Mouse (Mus musculus) hindbrain, embryonic 16.5 days (tissue): ENCODE results near the gene Gm21973. TPM values are rescaled to one million over a fixed set of nuclear protein-coding genes. Genes with fewer than 3 reads are reported as not detected.

Source experiments
- ATAC-seq: fragments of 200-750 bp; cut with Nextera tagmentation; 2 replicates; pipeline ENCODE4 v1.8.0; 2017; ENCODE audit warnings: moderate TSS enrichment, moderate library complexity
- H3K27ac ChIP-seq: fragments of 300-500 bp; sonication (generic); 2 replicates; pipeline ENCODE4 v1.5.1; 2014; ENCODE audit warnings: low read depth, mild to moderate bottlenecking, control low read depth, low read length, moderate library complexity
- H3K27me3 ChIP-seq: fragments of 300-500 bp; sonication (generic); replicated peaks from 2 replicates; pipeline ENCODE4 v1.6.1; 2014; ENCODE audit warnings: low read length; ENCODE audit not compliant: control insufficient read depth, insufficient read depth
- H3K36me3 ChIP-seq: fragments of 300-500 bp; sonication (generic); 2 replicates; pipeline ENCODE4 v1.6.1; 2014; ENCODE audit warnings: mild to moderate bottlenecking, low read length, moderate library complexity, mixed read lengths; ENCODE audit not compliant: control insufficient read depth, insufficient read depth
- H3K4me1 ChIP-seq: fragments of 300-500 bp; sonication (generic); 2 replicates; pipeline ENCODE4 v1.6.1; 2014; ENCODE audit warnings: low read depth, low read length; ENCODE audit not compliant: control insufficient read depth, insufficient read depth
- H3K4me2 ChIP-seq: fragments of 300-500 bp; sonication (generic); 2 replicates; pipeline ENCODE4 v1.6.1; 2014; ENCODE audit warnings: mild to moderate bottlenecking, low read length, control low read depth, moderate library complexity
- H3K4me3 ChIP-seq: fragments of 300-500 bp; sonication (generic); 2 replicates; pipeline ENCODE4 v1.5.1; 2014; ENCODE audit warnings: mild to moderate bottlenecking, low read length, control low read depth, moderate library complexity
- H3K9ac ChIP-seq: fragments of 300-500 bp; sonication (generic); 2 replicates; pipeline ENCODE4 v1.6.1; 2014; ENCODE audit warnings: low read depth, mild to moderate bottlenecking, control low read depth, low read length, moderate library complexity
- H3K9me3 ChIP-seq: fragments of 300-500 bp; sonication (generic); 2 replicates; pipeline ENCODE4 v1.6.1; 2014; ENCODE audit warnings: mild to moderate bottlenecking, low read length, moderate library complexity; ENCODE audit not compliant: control insufficient read depth
- whole genome bisulfite sequencing: fragments of 180-500 bp; shearing (Covaris S2); extraction: QIAGEN DNeasy Blood & Tissue Kit; methylation state at CpG from one replicate; pipeline ENCODE4 v1.1.7; 2014; 5-methylcytosine and 5-hydroxymethylcytosine counted together
- polyA plus RNA-seq: library from polyadenylated mRNA; unstranded; fragments of >200 nt; fragmentation: Nextera tagmentation; extraction: Ambion mirVana; gene quantifications from 2 replicates; pipeline ENCODE4 v1.2.1, GENCODE M21; 2015

Gm21973 gene
- polyA plus RNA-seq, 1 experiment from 2014 or later, result not detected

DNA sequence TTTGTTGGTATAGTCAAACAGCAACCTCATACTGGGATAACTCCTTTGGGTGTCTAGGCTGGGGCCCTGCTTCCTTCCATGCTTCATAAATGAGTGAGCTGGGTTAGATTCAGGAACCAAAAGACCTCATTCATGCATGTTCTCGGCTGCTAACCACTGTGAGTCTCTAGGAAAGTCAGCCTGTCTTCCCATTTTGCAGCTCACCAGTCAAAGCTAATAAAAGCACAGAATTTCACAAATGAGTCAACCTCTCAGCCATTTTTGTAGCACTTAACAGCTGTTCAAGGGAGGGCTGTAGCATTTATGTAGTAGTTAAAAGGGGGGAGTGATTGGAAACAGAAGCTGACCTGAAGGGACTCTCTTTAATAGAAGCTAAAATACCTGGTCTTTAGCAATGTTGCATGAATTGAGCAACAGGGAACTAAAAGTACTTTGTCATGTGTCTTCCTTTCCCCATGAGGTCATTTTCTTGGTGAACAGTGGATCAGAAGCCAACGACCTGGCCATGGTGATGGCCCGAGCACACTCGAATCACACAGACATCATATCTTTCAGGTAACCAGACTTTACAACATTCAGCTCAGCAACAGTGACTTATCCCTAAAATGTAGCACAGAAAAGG lies 53.3 kb downstream of the Gm21973 start:
- Histone ChIP-seq H3K9ac (no peak overlapping the region), H3K4me2 (no peak overlapping the region), H3K9me3 (no peaks in the 10 kb centered on the region), H3K27ac (no peak overlapping the region), H3K4me3 (no peak overlapping the region), H3K27me3 (no peaks in the 10 kb centered on the region), H3K36me3 (no peaks in the 10 kb centered on the region), H3K4me1 (no peaks in the 10 kb centered on the region)
- no peak for ATAC-seq
- WGBS, result 93% methylated on average over 4 of the region's 4 CpGs

DNA sequence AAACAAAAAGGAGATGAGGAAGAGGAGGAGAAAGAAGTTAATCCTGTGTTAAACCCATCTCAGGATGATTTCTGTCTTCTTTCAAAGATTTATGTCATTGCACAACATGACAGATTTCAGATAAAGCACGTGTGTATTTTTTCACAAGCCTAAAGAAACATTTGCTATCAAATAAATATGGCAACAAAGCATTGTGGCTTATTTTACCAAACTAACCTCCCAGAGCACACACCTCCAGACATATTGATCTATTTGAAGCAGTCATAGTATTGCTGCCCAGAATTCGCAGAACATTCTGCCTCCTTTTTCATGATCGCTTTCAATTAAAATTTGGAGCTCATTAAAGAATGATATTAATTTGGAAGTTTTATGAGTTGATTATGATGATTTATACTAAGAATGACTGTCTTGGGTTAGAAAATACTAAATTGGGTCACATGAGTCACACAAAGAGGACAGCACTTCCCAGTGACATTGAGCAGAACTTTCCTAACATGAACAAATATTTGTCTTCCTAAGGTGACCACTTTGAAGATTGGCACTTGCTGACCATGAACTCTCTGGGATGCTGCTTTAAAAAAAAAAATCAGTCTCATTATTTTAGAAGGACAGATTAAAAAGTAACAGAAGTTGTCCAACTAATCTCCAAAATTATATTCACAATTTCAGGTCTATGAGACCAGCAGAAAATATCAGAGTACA lies 54.7 kb downstream of the Gm21973 start:
- whole genome bisulfite sequencing, result 94% methylated on average over 3 of the region's 3 CpGs
- Histone ChIP-seq H3K9me3 (no peaks in the 10 kb centered on the region), H3K4me2 (no peak overlapping the region), H3K4me1 (no peaks in the 10 kb centered on the region), H3K27me3 (no peaks in the 10 kb centered on the region), H3K27ac (no peak overlapping the region), H3K9ac (no peak overlapping the region), H3K4me3 (no peak overlapping the region), H3K36me3 (no peaks in the 10 kb centered on the region)
- ATAC-seq, result no peak

DNA sequence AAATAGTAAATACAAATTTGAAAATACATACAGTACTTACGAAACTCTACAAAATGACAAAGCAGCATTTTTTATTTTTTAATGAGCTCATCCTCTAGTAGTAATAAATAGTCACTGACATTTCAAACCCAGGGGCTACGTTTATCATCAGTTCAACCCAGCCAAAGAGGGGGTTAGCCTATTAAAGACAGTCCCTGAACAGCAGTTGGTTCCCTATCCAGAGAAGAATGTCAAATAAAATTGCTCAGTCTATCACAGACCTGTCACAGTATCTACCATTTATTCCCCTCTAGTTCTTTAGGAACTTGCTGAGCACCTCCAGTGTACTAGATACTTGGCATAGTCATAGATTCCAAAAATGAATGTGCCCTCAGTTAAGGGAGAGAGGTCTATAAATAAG lies 62.1 kb downstream of the Gm21973 start:
- 67% methylated on average over 2 of the region's 2 CpGs for WGBS
- H3K27ac ChIP-seq, result no peak overlapping the region
- no peak overlapping the region for H3K4me3 ChIP-seq
- ATAC-seq, result 0 out of 2 replicates have a peak, but pooled peaks have one; percentile 40
- H3K9me3 ChIP-seq, result no peaks in the 10 kb centered on the region
- no peak overlapping the region for H3K9ac ChIP-seq
- H3K27me3 ChIP-seq, result no peaks in the 10 kb centered on the region
- no peaks in the 10 kb centered on the region for H3K4me1 ChIP-seq
- H3K36me3 ChIP-seq, result no peaks in the 10 kb centered on the region
- no peak overlapping the region for H3K4me2 ChIP-seq

DNA sequence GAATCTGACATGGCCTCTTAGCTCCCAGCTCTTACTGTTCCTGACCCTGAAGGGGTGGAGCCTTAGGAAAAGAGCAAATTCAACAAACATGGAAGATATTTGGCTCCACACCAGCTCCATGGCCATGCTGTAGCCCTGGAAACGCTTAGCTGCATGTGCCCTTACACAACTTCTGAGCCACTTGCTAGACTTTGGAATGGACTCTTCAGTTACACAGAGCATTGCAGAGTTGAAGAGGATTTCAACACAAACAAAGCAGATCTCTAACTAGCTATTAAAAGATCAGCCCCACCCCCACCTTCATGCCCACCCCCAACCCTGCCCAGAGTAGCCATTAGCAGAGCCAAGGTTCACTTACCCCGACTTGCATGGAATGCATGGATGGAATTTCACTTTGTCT lies 74.6 kb downstream of the Gm21973 start:
- no peak overlapping the region for H3K4me3 ChIP-seq
- ATAC-seq, result no peak
- H3K4me1 ChIP-seq, result no peaks in the 10 kb centered on the region
- H3K9ac ChIP-seq, result no peak overlapping the region
- H3K27ac ChIP-seq, result no peak overlapping the region
- H3K36me3 ChIP-seq, result no peaks in the 10 kb centered on the region
- no peaks in the 10 kb centered on the region for H3K27me3 ChIP-seq
- H3K4me2 ChIP-seq, result no peak overlapping the region
- H3K9me3 ChIP-seq, result no peaks in the 10 kb centered on the region
- WGBS, result 75% methylated on average over 2 of the region's 2 CpGs

DNA sequence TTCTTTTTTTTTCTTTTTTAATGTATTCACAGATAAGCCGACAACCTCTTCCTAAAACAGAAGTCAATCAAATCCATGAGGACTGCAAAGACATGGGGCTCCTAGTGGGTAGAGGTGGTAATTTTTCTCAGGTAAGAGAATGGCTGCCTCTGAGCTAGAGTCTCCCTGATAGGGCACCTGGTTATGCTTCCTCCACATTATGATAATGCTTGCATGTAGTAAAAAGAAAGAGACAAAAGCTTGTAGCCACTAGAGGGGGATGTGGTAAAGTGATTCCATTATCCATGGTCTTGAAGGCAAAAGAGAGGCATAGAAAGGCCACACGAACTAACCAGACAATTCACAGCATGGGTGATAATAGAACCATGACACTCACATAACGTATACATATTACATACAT lies 75.2 kb downstream of the Gm21973 start:
- H3K9ac ChIP-seq, result no peak overlapping the region
- no peaks in the 10 kb centered on the region for H3K36me3 ChIP-seq
- no peaks in the 10 kb centered on the region for H3K4me1 ChIP-seq
- ATAC-seq, result peak; percentile 48
- WGBS, result 36% methylated on average over 3 of the region's 3 CpGs
- H3K4me3 ChIP-seq, result no peak overlapping the region
- H3K4me2 ChIP-seq, result no peak overlapping the region
- no peaks in the 10 kb centered on the region for H3K27me3 ChIP-seq
- H3K9me3 ChIP-seq, result no peaks in the 10 kb centered on the region
- no peak overlapping the region for H3K27ac ChIP-seq

DNA sequence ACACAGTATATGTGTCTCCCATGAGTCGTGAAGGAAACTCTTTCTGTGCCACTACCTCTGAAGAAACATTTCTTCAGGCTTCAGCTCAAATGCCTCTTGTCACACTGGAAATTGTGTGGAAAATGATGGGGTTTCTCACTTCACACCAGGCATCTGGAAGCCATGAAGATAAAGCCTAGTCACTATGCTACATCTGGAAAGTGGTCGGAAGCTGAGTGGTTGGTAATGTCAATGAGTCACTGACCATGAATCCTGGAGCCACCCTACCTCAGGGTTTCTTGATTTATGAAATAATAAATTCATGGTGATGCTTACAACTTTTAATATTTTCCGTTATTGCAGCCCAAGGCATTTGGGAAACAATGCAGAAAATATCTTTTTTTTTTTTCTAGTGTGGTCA lies 84.7 kb downstream of the Gm21973 start:
- no peak for ATAC-seq
- no peaks in the 10 kb centered on the region for H3K36me3 ChIP-seq
- H3K4me2 ChIP-seq, result no peak overlapping the region
- H3K9me3 ChIP-seq, result no peaks in the 10 kb centered on the region
- H3K4me3 ChIP-seq, result no peak overlapping the region
- WGBS, result 88% methylated on average over 3 of the region's 3 CpGs
- H3K9ac ChIP-seq, result no peak overlapping the region
- H3K27me3 ChIP-seq, result no peaks in the 10 kb centered on the region
- H3K4me1 ChIP-seq, result no peaks in the 10 kb centered on the region
- no peak overlapping the region for H3K27ac ChIP-seq

DNA sequence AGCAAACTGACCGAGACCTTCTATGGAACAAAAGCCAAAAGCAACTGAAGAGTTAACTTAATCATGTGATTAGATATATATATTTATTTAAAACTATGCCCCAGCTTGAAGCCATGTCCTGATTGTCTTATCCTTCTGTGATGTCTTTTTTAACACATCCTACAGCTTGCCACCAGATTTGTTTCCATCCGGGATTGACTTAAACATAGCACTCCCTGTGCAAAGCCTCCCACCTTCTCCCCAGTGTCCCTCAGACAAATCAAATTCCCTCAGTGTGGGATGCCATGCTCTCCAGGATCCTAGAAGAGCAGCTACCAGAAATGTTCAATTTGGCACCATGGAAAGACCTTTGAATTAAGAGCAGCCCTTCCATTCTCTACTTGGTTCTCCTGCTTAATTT lies 85.7 kb downstream of the Gm21973 start:
- Histone ChIP-seq H3K4me3 (no peak overlapping the region), H3K36me3 (no peaks in the 10 kb centered on the region), H3K9ac (no peak overlapping the region), H3K9me3 (no peaks in the 10 kb centered on the region), H3K4me1 (no peaks in the 10 kb centered on the region), H3K4me2 (no peak overlapping the region), H3K27ac (no peak overlapping the region), H3K27me3 (no peaks in the 10 kb centered on the region)
- ATAC-seq, result no peak
- 82% methylated on average over 2 of the region's 2 CpGs for WGBS

DNA sequence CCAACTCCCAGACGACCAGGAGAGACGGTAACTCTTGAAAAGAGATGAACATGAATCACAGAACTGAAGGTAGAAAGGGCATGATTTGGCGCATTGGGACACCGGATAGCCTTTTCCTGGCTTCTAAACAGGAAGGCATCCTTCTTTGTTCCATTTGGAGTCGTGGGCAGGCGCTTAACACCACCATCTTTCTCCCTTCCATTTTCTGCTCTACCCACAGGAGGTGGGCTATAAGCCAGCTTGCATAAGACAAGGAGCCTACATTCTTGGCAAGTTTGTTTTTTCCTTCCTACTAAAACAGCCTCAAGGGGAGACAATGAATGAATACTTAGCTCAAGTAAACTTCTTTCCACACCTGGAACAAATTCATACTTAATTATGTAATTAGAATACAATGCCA lies 88.5 kb downstream of the Gm21973 start:
- 89% methylated on average over 6 of the region's 6 CpGs for WGBS
- no peak overlapping the region for H3K4me2 ChIP-seq
- no peak overlapping the region for H3K27ac ChIP-seq
- no peak overlapping the region for H3K9ac ChIP-seq
- no peak for ATAC-seq
- H3K27me3 ChIP-seq, result no peaks in the 10 kb centered on the region
- H3K4me1 ChIP-seq, result no peaks in the 10 kb centered on the region
- no peaks in the 10 kb centered on the region for H3K36me3 ChIP-seq
- H3K9me3 ChIP-seq, result no peaks in the 10 kb centered on the region
- H3K4me3 ChIP-seq, result no peak overlapping the region

DNA sequence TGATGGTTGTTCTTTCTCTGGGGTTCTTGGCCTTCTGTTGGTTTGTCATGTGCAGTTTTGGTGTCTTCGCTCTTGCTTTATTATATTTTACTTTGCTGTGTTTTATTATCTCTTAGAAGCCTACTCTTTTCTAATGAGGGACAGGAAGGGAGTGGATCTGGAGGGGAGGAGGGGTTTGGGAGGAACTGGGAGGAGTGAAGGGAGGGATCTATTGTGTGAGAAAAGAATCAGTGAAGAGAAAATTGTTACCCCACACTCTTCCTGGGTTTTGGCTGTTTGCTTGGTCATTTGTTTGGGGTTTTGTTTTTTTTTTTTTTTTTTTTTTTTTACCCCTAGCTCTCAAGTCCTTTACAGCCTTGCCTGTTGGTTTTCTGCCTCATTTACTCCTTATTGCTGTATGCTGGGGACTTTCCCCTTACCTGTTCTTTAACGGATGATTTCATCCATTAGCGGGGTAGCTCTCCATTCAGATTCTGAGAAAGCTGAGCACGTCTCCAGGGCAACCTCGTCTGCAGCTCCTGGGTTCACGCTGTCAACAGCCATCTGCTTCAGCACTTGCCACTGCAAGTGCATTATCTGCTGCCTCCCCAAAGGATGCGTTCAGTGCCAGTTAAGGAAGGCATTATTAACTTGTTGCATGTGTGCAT lies 96.1 kb downstream of the Gm21973 start:
- no peaks in the 10 kb centered on the region for H3K27me3 ChIP-seq
- peak; percentile 92 for ATAC-seq

More for the DNA sequence above, 96.1 kb downstream of the Gm21973 start:
- H3K36me3 ChIP-seq, result no peaks in the 10 kb centered on the region
- no peak overlapping the region for H3K27ac ChIP-seq
- 17% methylated on average over 7 of the region's 7 CpGs for WGBS
- no peaks in the 10 kb centered on the region for H3K9me3 ChIP-seq
- no peak overlapping the region for H3K9ac ChIP-seq
- H3K4me2 ChIP-seq, result no peak overlapping the region
- peaks cover 6% of the 10 kb centered on the region for H3K4me1 ChIP-seq
- no peak overlapping the region for H3K4me3 ChIP-seq
